Mouse (Mus musculus) left cerebral cortex, adult 2 months (tissue): ENCODE data around the gene Pacs1. TPM values are rescaled to one million over a fixed set of nuclear protein-coding genes. Genes with fewer than 3 reads are reported as not detected.
A peak's percentile ranks its signal among the peaks of the same experiment; 100 is the strongest.
"Not testable (repeated sequence)": the region's sequence is repeated elsewhere in the genome, so short reads cannot be mapped to it uniquely, and the experiment has no call there.

Experiments used
- DNase-seq, 2 experiments: peaks; one replicate each; pipeline ENCODE4 v3.0.0; 2021 to 2022; ENCODE audit warnings: low spot score in 2 of 2, mixed read lengths in 1 of 2; ENCODE audit errors: extremely low spot score in 1 of 2
- H3K27ac ChIP-seq: fragments of 200-600 bp; 2 replicates; pipeline ENCODE4 v1.8.1; 2022
- H3K4me3 ChIP-seq: fragments of 200-600 bp; 2 replicates; pipeline ENCODE4 v1.8.1; 2022
- CTCF ChIP-seq: fragments of 200-600 bp; IDR thresholded peaks from 2 replicates; pipeline ENCODE4 v1.8.1; 2022; ENCODE audit warnings: antibody characterized with exemption, mild to moderate bottlenecking, moderate library complexity
- intact Hi-C: fragments of 180-260 bp; cut with DNase I; formaldehyde crosslinking; loops from one replicate; pipeline ENCODE4 v1.15.1; 2025
- total RNA-seq, 2 experiments: library from RNA; stranded (reverse); gene quantifications; 2 replicates each; pipeline ENCODE4 v1.2.3; 2021

Gene Pacs1
- total RNA-seq, 2 experiments from 2014 or later, result 57.5 to 61.2 TPM

GRCm38 (mm10) chr19:5195417-5196035 lies 77.4 kb downstream of the Pacs1 start:
- no peak overlapping the region for H3K27ac ChIP-seq
- DNase-seq, result peak in 1 of 2 experiments; percentile 15
- peak; percentile 66 for TF ChIP-seq CTCF
- no peak overlapping the region for H3K4me3 ChIP-seq
- intact Hi-C loops, result loop anchor here (2.0 to 10.0 kb wide), 2 partner anchors 77 to 149 kb away; partner anchors contain the start of genes Cst6 and Pacs1

- intact Hi-C loops, result loop anchor here (10.0 kb wide), 1 partner anchor 152 kb away; the partner anchor contains the start of gene Cst6
- H3K4me3 ChIP-seq, result no peak overlapping the region
- no peak overlapping the region for H3K27ac ChIP-seq
- TF ChIP-seq CTCF, result no peak
- DNase-seq, result no peak
Measured at GRCm38 (mm10) chr19:5192397-5192796, 80.5 kb downstream of the Pacs1 start.

DNA sequence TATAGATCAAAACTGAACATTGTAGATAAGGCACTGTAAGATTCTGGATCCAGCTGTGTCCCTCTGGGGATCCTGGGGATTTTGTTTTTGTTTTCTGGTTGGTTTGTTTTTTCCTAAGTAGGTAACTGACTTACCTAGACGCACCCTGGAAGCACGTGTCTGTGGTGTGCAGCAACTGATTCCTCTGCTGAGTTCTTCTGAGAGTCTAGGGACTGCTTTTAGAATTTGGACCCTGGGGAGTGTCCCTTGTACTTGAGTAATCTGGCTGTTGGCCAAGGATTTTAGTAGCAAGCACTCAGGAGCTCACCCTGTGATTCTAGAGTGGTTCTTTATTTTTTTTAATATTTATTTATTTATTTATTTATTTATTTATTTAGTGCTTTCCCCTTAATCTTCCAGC lies 85.5 kb downstream of the Pacs1 start:
- intact Hi-C loops, result no loop called here
- DNase-seq, result no peak
- TF ChIP-seq CTCF, result no peak
- Histone ChIP-seq H3K4me3 (no peak overlapping the region), H3K27ac (no peak overlapping the region)

GRCm38 (mm10) chr19:5181926-5182325 lies 91.0 kb downstream of the Pacs1 start:
- intact Hi-C loops, result no loop called here
- DNase-seq, result no peak
- TF ChIP-seq CTCF, result no peak
- H3K4me3 ChIP-seq, result no peak overlapping the region
- H3K27ac ChIP-seq, result no peak overlapping the region

- H3K27ac ChIP-seq, result no peak overlapping the region
- DNase-seq, result no peak
- H3K4me3 ChIP-seq, result no peak overlapping the region
- TF ChIP-seq CTCF, result no peak
- intact Hi-C loops, result loop anchor here (5.0 kb wide), 1 partner anchor 74 kb away; no protein-coding TSS in a partner anchor
Measured at GRCm38 (mm10) chr19:5178631-5179030, 94.3 kb downstream of the Pacs1 start.

GRCm38 (mm10) chr19:5170430-5170829 lies 102.5 kb downstream of the Pacs1 start:
- no peak for TF ChIP-seq CTCF
- intact Hi-C loops, result no loop called here
- no peak for DNase-seq
- no peak overlapping the region for H3K4me3 ChIP-seq
- no peak overlapping the region for H3K27ac ChIP-seq

DNA sequence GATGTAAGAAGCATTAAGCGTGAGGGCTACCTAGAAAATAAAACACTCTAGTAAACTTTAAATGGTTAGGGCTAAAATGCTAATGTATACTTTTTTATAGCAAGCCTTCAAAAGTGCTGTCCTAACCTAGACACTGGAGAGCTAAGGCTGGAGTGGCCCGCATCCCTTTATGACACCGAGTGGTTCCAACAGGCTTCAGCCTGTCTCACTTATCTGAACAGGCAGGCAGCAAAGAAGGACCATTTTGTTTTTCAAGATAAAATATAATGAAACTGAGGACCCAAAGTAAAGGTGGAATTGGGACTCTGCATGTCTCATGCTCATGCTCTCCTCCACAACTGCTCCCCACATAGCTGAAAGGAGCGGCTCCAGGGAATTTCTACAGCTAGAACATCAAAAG lies 105.4 kb downstream of the Pacs1 start:
- no peak for DNase-seq
- no peak for TF ChIP-seq CTCF
- H3K4me3 ChIP-seq, result no peak overlapping the region
- H3K27ac ChIP-seq, result no peak overlapping the region
- intact Hi-C loops, result loop anchor here (10.0 kb wide), 1 partner anchor 107 kb away; the partner anchor contains the start of gene Pacs1

DNA sequence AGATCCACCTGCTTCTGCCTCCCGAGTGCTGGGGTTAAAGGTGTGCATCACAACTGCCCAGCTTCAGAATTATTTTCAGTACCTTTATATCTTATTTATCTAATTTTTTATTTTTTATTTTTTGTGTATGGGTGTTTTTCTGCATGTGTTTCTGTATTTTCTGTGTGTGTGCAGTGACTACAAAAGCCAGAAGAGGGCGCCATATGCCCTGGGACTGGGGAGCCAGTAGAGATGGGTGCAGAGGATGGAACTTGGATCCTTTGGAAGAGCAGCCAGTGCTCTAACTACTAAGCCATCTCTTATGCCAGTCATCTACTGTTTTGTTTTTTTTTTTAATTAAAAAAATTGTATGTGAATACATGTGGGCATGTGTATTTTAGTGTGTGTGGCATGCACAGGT lies 108.5 kb downstream of the Pacs1 start:
- H3K27ac ChIP-seq, result no peak overlapping the region
- intact Hi-C loops, result loop anchor here (10.0 kb wide), 1 partner anchor 110 kb away; the partner anchor contains the start of gene Pacs1
- no peak for DNase-seq
- peak; percentile 56 for TF ChIP-seq CTCF
- no peak overlapping the region for H3K4me3 ChIP-seq

GRCm38 (mm10) chr19:5161913-5162312 lies 111.0 kb downstream of the Pacs1 start:
- intact Hi-C loops, result loop anchor here (10.0 kb wide), 1 partner anchor 113 kb away; the partner anchor contains the start of gene Pacs1
- H3K4me3 ChIP-seq, result no peak overlapping the region
- no peak for TF ChIP-seq CTCF
- H3K27ac ChIP-seq, result peak overlapping the region; percentile 57
- DNase-seq, result no peak

GRCm38 (mm10) chr19:5152261-5152660 lies 120.7 kb downstream of the Pacs1 start:
- intact Hi-C loops, result no loop called here
- TF ChIP-seq CTCF, result no peak
- H3K4me3 ChIP-seq, result no peak overlapping the region
- DNase-seq, result no peak
- H3K27ac ChIP-seq, result peak overlapping the region; percentile 90

GRCm38 (mm10) chr19:5151741-5152140 lies 121.2 kb downstream of the Pacs1 start:
- H3K4me3 ChIP-seq, result no peak overlapping the region
- peak overlapping the region; percentile 90 for H3K27ac ChIP-seq
- no peak for DNase-seq
- TF ChIP-seq CTCF, result no peak
- intact Hi-C loops, result loop anchor here (1.0 kb wide), 1 partner anchor 57 kb away; no protein-coding TSS in a partner anchor

- intact Hi-C loops, result loop anchor here (1.0 kb wide), 1 partner anchor 57 kb away; no protein-coding TSS in a partner anchor
- no peak overlapping the region for H3K4me3 ChIP-seq
- peak overlapping the region; percentile 90 for H3K27ac ChIP-seq
- TF ChIP-seq CTCF, result peak; percentile 78
- DNase-seq, result peak; percentile 63 to 69
Measured at GRCm38 (mm10) chr19:5151331-5151730, 121.6 kb downstream of the Pacs1 start.

- Histone ChIP-seq H3K4me3 (no peak overlapping the region), H3K27ac (peak overlapping the region; percentile 90)
- intact Hi-C loops, result no loop called here
- no peak for TF ChIP-seq CTCF
- peak; percentile 38 to 44 for DNase-seq
Measured at GRCm38 (mm10) chr19:5150358-5150757, 122.6 kb downstream of the Pacs1 start.

DNA sequence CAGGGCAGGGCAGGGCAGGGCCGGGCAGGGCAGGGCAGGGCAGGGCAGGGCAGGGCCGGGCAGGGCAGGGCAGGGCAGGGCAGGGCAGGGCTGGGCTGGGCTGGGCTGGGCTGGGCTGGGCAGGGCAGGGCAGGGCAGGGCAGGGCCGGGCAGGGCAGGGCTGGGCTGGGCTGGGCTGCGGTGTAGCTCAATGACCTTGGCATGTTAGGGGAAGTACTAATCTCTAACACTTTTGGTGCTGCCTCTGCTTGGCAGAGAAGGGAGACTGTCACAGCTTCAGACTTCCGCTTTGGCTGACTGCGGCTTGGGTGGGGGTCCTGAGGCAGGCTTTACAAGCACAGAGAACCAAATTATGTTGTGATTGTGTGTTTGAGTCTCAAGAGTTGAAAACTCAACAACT lies 123.9 kb downstream of the Pacs1 start:
- DNase-seq, H3K4me3 ChIP-seq, intact Hi-C loops, H3K27ac ChIP-seq: not testable (repeated sequence)
